Mouse (Mus musculus): Measurements from ENCODE around the gene Fam120a.

GRCm38 (mm10) chr13:48971033-48971432 is 3.2 kb upstream of the Fam120a start:
- TF ChIP-seq GATA1 (IDR thresholded peaks at IDR 0.05; ENCODE audit: low read length) (no peak), TAL1 (IDR thresholded peaks at IDR 0.05; ENCODE audit: low read length) (no peak)

All from erythroblast, embryonic 14.5 days (primary cell).